Mouse (Mus musculus): ENCODE measurements at regions not wholly inside any gene's neighbourhood (a gene's known extent, or its start where the extent isn't known, plus 50 kb on each side); places are given as distances from the start of the nearest gene placed in this dataset.

DNA sequence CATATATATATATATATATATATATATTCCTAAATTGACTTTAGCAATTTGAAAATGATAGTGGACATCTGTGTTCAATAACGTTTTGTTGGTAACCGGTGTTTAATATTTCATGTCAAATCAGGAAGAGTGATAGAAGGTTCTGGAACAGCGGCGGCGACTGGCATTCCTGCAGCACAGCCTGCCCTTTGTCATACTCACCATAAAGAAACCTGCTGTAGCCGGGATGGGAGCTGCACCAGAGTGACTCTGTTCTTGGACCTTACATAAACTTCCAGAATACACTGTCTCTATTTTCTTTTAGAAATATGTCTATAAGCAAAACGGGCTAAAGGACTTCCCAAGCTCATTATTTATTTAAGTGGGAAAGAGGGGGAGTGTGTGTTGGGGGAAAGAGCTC is 731.5 kb downstream of the Egfem1 start:
- Histone ChIP-seq H3K4me3 (ENCODE audit: control insufficient read depth in 1 of 2, insufficient read depth in 1 of 2, low read depth in 2 of 2, low read length in 2 of 2) (no peak overlapping the region), H3K27me3 (ENCODE audit: control insufficient read depth in 1 of 2, insufficient read depth in 2 of 2, low read length in 2 of 2) (no peaks in the 10 kb centered on the region), H3K9me3 (replicated peaks; ENCODE audit: insufficient read depth, low read length) (no peaks in the 10 kb centered on the region), H3K9ac (ENCODE audit: control insufficient read depth, low read depth, low read length, poor library complexity, severe bottlenecking) (no peak overlapping the region), H3K27ac (ENCODE audit: control insufficient read depth, low read depth, low read length) (no peak overlapping the region), H3K79me2 (ENCODE audit: control insufficient read depth, insufficient read depth, low read length, poor library complexity) (no peaks in the 10 kb centered on the region), H3K4me1 (ENCODE audit: control insufficient read depth in 1 of 2, insufficient read depth in 2 of 2, low read length in 2 of 2) (no peaks in the 10 kb centered on the region), H3K36me3 (ENCODE audit: control insufficient read depth in 1 of 2, insufficient read depth in 2 of 2, low read length in 2 of 2) (no peaks in the 10 kb centered on the region)
- TF ChIP-seq CTCF (IDR thresholded peaks at IDR 0.05 in 2 of 3, conservative IDR thresholded peaks at IDR 0.05 in 1 of 3; ENCODE audit: control insufficient read depth in 1 of 3, insufficient read depth in 1 of 3, low read depth in 2 of 3, low read length in 3 of 3, poor library complexity in 1 of 3, severe bottlenecking in 1 of 3): no peak
- no peak for TF ChIP-seq CHD2 (IDR thresholded peaks at IDR 0.05; ENCODE audit: low read length)
- no peak for TF ChIP-seq MEF2A (IDR thresholded peaks at IDR 0.05; ENCODE audit: extremely low read depth, insufficient replicate concordance, low read depth, low read length, poor library complexity, severe bottlenecking)
- TF ChIP-seq CHD1 (IDR thresholded peaks at IDR 0.05; ENCODE audit: low read depth, low read length): no peak
- no peak for TF ChIP-seq GATA1 (IDR thresholded peaks at IDR 0.05; ENCODE audit: low read depth, low read length)
- TF ChIP-seq SMC3 (IDR thresholded peaks at IDR 0.05; ENCODE audit: low read depth, low read length): no peak
- TF ChIP-seq TBP (IDR thresholded peaks at IDR 0.05; ENCODE audit: low read depth, low read length): no peak
- no peak for TF ChIP-seq BHLHE40 (IDR thresholded peaks at IDR 0.05; ENCODE audit: borderline replicate concordance, low read depth, low read length)
- TF ChIP-seq USF1 (IDR thresholded peaks at IDR 0.05; ENCODE audit: low read depth, low read length): no peak
- TF ChIP-seq ETS1 (IDR thresholded peaks at IDR 0.05; ENCODE audit: low read depth, low read length): no peak
- TF ChIP-seq HCFC1 (IDR thresholded peaks at IDR 0.05; ENCODE audit: low read depth, low read length): no peak
- no peak for TF ChIP-seq USF2 (IDR thresholded peaks at IDR 0.05; ENCODE audit: borderline replicate concordance in 1 of 2, insufficient read depth in 1 of 2, low read depth in 1 of 2, low read length in 2 of 2)
- TF ChIP-seq MXI1 (IDR thresholded peaks at IDR 0.05; ENCODE audit: low read depth, low read length): no peak
- TF ChIP-seq SIN3A (IDR thresholded peaks at IDR 0.05; ENCODE audit: low read length): no peak
- TF ChIP-seq TCF12 (IDR thresholded peaks at IDR 0.05; ENCODE audit: low read depth, low read length): no peak
- no peak for TF ChIP-seq ZNF384 (IDR thresholded peaks at IDR 0.05; ENCODE audit: low read depth, low read length)
- TF ChIP-seq NRF1 (IDR thresholded peaks at IDR 0.05; ENCODE audit: insufficient read depth, low read depth, low read length, poor library complexity, severe bottlenecking): no peak
- no peak for TF ChIP-seq POLR2AphosphoS5 (IDR thresholded peaks at IDR 0.05; ENCODE audit: borderline replicate concordance, low read depth, low read length)
- no peak for TF ChIP-seq UBTF (IDR thresholded peaks at IDR 0.05; ENCODE audit: borderline replicate concordance, insufficient read depth, low read depth, low read length)
- no peak for TF ChIP-seq POLR2AphosphoS2 (IDR thresholded peaks at IDR 0.05; ENCODE audit: low read length)
- no peak for DNase-seq (ENCODE audit: low read depth, low spot score)
